Mouse (Mus musculus): ENCODE data around the gene Lrrc8c.

Gene Lrrc8c

GRCm38 (mm10) chr5:105519096-105519975 lies at the start of gene Lrrc8c:
Gene Lrrc8c (plus strand): TSS chr5:105519388.
- DNase-seq (ENCODE audit: low read depth in 2 of 2, low spot score in 2 of 2) = peak; percentile 85 to 89

- DNase-seq (ENCODE audit: low read depth in 2 of 2, low spot score in 2 of 2) = no peak
These were observed 46.0 kb upstream of the Lrrc8c start for GRCm38 (mm10) chr5:105472983-105473705.

- DNase-seq (ENCODE audit: low read depth in 2 of 2, low spot score in 2 of 2) = no peak
These were observed 41.7 kb upstream of the Lrrc8c start for GRCm38 (mm10) chr5:105477527-105477926.

GRCm38 (mm10) chr5:105479673-105480072 lies 39.5 kb upstream of the Lrrc8c start:
- no peak for DNase-seq (ENCODE audit: low read depth in 2 of 2, low spot score in 2 of 2)

GRCm38 (mm10) chr5:105480561-105480960 lies 38.6 kb upstream of the Lrrc8c start:
- no peak for DNase-seq (ENCODE audit: low read depth in 2 of 2, low spot score in 2 of 2)

- DNase-seq (ENCODE audit: low read depth in 2 of 2, low spot score in 2 of 2) = no peak
These were observed 35.6 kb upstream of the Lrrc8c start for GRCm38 (mm10) chr5:105483632-105484031.

GRCm38 (mm10) chr5:105484247-105484646 lies 34.9 kb upstream of the Lrrc8c start:
- DNase-seq (ENCODE audit: low read depth in 2 of 2, low spot score in 2 of 2) = no peak

- no peak for DNase-seq (ENCODE audit: low read depth in 2 of 2, low spot score in 2 of 2)
These were observed 34.3 kb upstream of the Lrrc8c start for GRCm38 (mm10) chr5:105484891-105485290.

- DNase-seq (ENCODE audit: low read depth in 2 of 2, low spot score in 2 of 2) = no peak
These were observed 29.0 kb upstream of the Lrrc8c start for GRCm38 (mm10) chr5:105490211-105490610.

GRCm38 (mm10) chr5:105491389-105491788 lies 27.8 kb upstream of the Lrrc8c start:
- no peak for DNase-seq (ENCODE audit: low read depth in 2 of 2, low spot score in 2 of 2)

- peak; percentile 54 to 57 for DNase-seq (ENCODE audit: low read depth in 2 of 2, low spot score in 2 of 2)
These were observed 26.6 kb upstream of the Lrrc8c start for GRCm38 (mm10) chr5:105492367-105493246.

- DNase-seq (ENCODE audit: low read depth in 2 of 2, low spot score in 2 of 2) = no peak
These were observed 25.8 kb upstream of the Lrrc8c start for GRCm38 (mm10) chr5:105493377-105493776.

GRCm38 (mm10) chr5:105494246-105494917 lies 24.8 kb upstream of the Lrrc8c start:
- DNase-seq (ENCODE audit: low read depth in 2 of 2, low spot score in 2 of 2) = no peak

GRCm38 (mm10) chr5:105494918-105495901 lies 24.0 kb upstream of the Lrrc8c start:
- peak; percentile 83 to 89 for DNase-seq (ENCODE audit: low read depth in 2 of 2, low spot score in 2 of 2)

GRCm38 (mm10) chr5:105496133-105496532 lies 23.1 kb upstream of the Lrrc8c start:
- DNase-seq (ENCODE audit: low read depth in 2 of 2, low spot score in 2 of 2) = no peak

GRCm38 (mm10) chr5:105496586-105496985 lies 22.6 kb upstream of the Lrrc8c start:
- no peak for DNase-seq (ENCODE audit: low read depth in 2 of 2, low spot score in 2 of 2)

GRCm38 (mm10) chr5:105498429-105499000 lies 20.7 kb upstream of the Lrrc8c start:
- DNase-seq (ENCODE audit: low read depth in 2 of 2, low spot score in 2 of 2) = no peak

- no peak for DNase-seq (ENCODE audit: low read depth in 2 of 2, low spot score in 2 of 2)
These were observed 19.8 kb upstream of the Lrrc8c start for GRCm38 (mm10) chr5:105499396-105499795.
